Mouse (Mus musculus) embryonic facial prominence, embryonic 10.5 days (tissue): Measurements from ENCODE around the gene Atcay. TPM values are rescaled to one million over a fixed set of nuclear protein-coding genes. Genes with fewer than 3 reads are reported as not detected.
A peak's percentile ranks its signal among the peaks of the same experiment; 100 is the strongest.

Experiments used
- DNase-seq: peaks from one replicate; pipeline ENCODE4 v3.0.0-alpha.2; 2017; ENCODE audit warnings: low spot score
- H3K27ac ChIP-seq: fragments of 300-500 bp; sonication (generic); replicated peaks from 2 replicates; pipeline ENCODE4 v1.5.1; 2016; ENCODE audit warnings: mild to moderate bottlenecking
- H3K27me3 ChIP-seq: fragments of 300-500 bp; sonication (generic); replicated peaks from 2 replicates; pipeline ENCODE4 v1.6.1; 2016; ENCODE audit warnings: low read depth, mild to moderate bottlenecking; ENCODE audit not compliant: poor library complexity, severe bottlenecking
- H3K36me3 ChIP-seq: fragments of 300-500 bp; sonication (generic); replicated peaks from 2 replicates; pipeline ENCODE4 v1.6.1; 2016; ENCODE audit warnings: mild to moderate bottlenecking, moderate library complexity
- H3K4me1 ChIP-seq: fragments of 300-500 bp; sonication (generic); 2 replicates; pipeline ENCODE4 v1.6.1; 2016
- H3K4me3 ChIP-seq: fragments of 300-500 bp; sonication (generic); 2 replicates; pipeline ENCODE4 v1.5.1; 2016; ENCODE audit warnings: mild to moderate bottlenecking, moderate library complexity
- H3K9me3 ChIP-seq: fragments of 300-500 bp; sonication (generic); 2 replicates; pipeline ENCODE4 v1.6.1; 2016; ENCODE audit warnings: mild to moderate bottlenecking
- WGBS: fragments of 180-500 bp; shearing (Covaris S2); methylation state at CpG from one replicate; pipeline ENCODE4 v1.1.7; 2016; 5-methylcytosine and 5-hydroxymethylcytosine counted together
- microRNA-seq: library from miRNA; unstranded; fragments of <30 nt; microRNA quantifications from one replicate; pipeline ENCODE4, GENCODE M21; 2017
- polyA plus RNA-seq: library from polyadenylated mRNA; unstranded; fragments of >200 nt; fragmentation: Nextera tagmentation; extraction: Ambion mirVana; gene quantifications from 2 replicates; pipeline ENCODE4 v1.2.1, GENCODE M21; 2016

Gene Atcay
- polyA plus RNA-seq, 1 experiment from 2014 or later = 3.6 TPM

GRCm38 (mm10) chr10:81168521-81169244, 62.0 kb downstream of the Atcay start:
- Histone ChIP-seq H3K36me3 (peaks cover 22% of the 10 kb centered on the region), H3K4me3 (peak overlapping the region; percentile 99), H3K9me3 (no peaks in the 10 kb centered on the region), H3K4me1 (peaks cover 49% of the 10 kb centered on the region), H3K27me3 (no peaks in the 10 kb centered on the region), H3K27ac (peak overlapping the region; percentile 91)
- peak; percentile 87 for DNase-seq
- 6% methylated on average over 29 of the region's 29 CpGs for WGBS

- 6% methylated on average over 5 of the region's 5 CpGs for WGBS
- peak overlapping the region; percentile 91 for H3K27ac ChIP-seq
- peaks cover 29% of the 10 kb centered on the region for H3K36me3 ChIP-seq
- peaks cover 42% of the 10 kb centered on the region for H3K4me1 ChIP-seq
- H3K9me3 ChIP-seq = no peaks in the 10 kb centered on the region
- peak overlapping the region; percentile 99 for H3K4me3 ChIP-seq
- H3K27me3 ChIP-seq = no peaks in the 10 kb centered on the region
- DNase-seq = no peak
These were observed 62.6 kb downstream of the Atcay start for GRCm38 (mm10) chr10:81168087-81168431.

DNA sequence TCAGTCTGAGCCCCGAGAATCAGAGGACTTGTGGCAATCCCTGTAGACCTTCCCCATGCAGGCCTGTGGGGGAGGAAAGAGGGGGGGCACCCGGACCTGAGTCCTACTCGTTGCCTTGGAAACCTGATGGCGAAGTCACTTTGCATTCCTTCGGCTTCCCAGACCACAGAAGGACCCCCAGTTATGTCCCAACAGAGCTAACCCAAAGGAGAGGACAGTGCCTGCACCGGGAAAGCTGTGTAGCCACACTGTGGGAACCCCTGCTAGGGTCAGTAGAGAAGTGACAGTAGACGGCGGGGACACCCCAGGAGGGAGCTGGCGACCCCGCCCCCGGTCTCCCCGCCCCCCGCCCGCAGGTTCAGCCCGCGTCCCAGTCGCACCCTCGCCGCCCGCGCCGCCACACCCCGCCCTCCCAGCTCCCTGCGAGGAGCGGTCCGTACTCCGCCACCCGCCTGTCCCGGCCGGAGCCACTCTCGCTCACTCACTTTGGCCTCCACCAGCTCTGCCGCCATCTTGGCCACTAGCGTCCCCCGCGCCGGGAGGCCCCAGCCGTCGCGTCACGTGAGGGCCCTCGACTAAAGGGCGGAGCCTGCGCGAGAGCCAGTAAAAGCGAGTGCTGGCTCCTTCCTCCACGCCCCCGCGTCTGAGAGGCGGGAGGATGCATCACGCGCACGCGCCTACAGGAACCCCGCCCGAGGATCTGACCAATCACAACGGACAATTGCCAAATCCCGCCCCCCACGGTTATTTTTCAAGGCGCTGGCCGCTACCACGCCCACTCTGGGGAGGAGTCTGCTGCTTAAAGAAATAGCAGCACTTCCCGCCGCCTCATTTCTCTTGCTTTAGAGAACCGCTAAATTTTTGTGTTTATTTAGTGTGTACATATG, 63.2 kb downstream of the Atcay start, which contains the start of gene Pias4:
Gene Pias4, minus strand, starts transcription at position 724 of the 887 bp plus-strand sequence.
- peaks cover 35% of the 10 kb centered on the region for H3K36me3 ChIP-seq
- DNase-seq = peak; percentile 100
- H3K27me3 ChIP-seq = no peaks in the 10 kb centered on the region
- peak within 1 kb of the TSS; percentile 91 for H3K27ac ChIP-seq
- H3K4me3 ChIP-seq = peak within 1 kb of the TSS; percentile 99
- peaks cover 42% of the 10 kb centered on the region for H3K4me1 ChIP-seq
- no peaks in the 10 kb centered on the region for H3K9me3 ChIP-seq
- 1% methylated on average over 64 of the region's 64 CpGs for WGBS

GRCm38 (mm10) chr10:81165118-81165517, 65.5 kb downstream of the Atcay start:
- Histone ChIP-seq H3K27me3 (no peaks in the 10 kb centered on the region), H3K9me3 (no peaks in the 10 kb centered on the region), H3K4me1 (peaks cover 48% of the 10 kb centered on the region), H3K4me3 (peak overlapping the region; percentile 13), H3K27ac (no peak overlapping the region), H3K36me3 (peaks cover 58% of the 10 kb centered on the region)
- no peak for DNase-seq
- WGBS = 87% methylated on average over 8 of the region's 8 CpGs

GRCm38 (mm10) chr10:81162318-81162652, 68.3 kb downstream of the Atcay start:
- H3K36me3 ChIP-seq = peaks cover 86% of the 10 kb centered on the region
- H3K27ac ChIP-seq = no peak overlapping the region
- H3K4me3 ChIP-seq = no peak overlapping the region
- H3K27me3 ChIP-seq = no peaks in the 10 kb centered on the region
- DNase-seq = no peak
- WGBS = 75% methylated on average over 2 of the region's 2 CpGs
- peaks cover 29% of the 10 kb centered on the region for H3K4me1 ChIP-seq
- H3K9me3 ChIP-seq = no peaks in the 10 kb centered on the region

DNA sequence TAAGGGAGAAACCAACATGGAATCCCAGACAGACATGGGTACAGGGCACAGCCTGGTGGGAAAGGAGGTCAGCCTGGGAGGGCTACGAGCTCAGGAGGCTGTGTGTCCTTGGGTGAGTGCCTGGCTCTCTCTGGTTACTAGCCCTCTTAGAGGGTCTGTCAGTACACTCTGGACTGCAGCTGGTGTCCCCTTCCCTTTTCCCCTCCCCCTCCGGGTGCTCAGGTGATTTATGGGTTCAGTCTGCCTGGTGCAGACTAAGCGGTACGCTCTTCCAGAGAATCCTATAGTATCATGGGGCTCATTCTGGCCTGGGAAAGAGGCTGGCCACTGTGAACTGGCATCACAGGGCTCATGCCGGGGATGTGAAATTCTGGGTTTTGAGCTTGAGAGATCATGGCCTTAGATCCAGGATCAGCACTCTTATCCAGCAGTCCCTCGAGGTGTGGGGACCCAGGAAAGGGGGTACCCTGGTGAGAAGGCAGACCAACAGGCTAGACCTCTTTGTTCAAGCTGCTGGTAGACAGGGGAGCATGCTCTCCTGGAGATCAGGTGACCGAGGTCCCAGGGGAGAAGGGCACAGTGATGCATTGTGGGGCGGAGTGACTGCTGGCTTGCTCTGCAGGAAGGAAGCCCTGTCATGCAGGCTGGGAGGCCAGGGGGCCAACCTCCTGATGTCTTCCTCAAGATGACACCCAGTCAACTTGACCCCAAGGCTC, 68.9 kb downstream of the Atcay start:
- no peaks in the 10 kb centered on the region for H3K27me3 ChIP-seq
- H3K4me3 ChIP-seq = no peak overlapping the region
- no peak overlapping the region for H3K27ac ChIP-seq
- peaks cover 24% of the 10 kb centered on the region for H3K4me1 ChIP-seq
- no peaks in the 10 kb centered on the region for H3K9me3 ChIP-seq
- 93% methylated on average over 8 of the region's 8 CpGs for WGBS
- H3K36me3 ChIP-seq = peaks cover 91% of the 10 kb centered on the region
- no peak for DNase-seq

DNA sequence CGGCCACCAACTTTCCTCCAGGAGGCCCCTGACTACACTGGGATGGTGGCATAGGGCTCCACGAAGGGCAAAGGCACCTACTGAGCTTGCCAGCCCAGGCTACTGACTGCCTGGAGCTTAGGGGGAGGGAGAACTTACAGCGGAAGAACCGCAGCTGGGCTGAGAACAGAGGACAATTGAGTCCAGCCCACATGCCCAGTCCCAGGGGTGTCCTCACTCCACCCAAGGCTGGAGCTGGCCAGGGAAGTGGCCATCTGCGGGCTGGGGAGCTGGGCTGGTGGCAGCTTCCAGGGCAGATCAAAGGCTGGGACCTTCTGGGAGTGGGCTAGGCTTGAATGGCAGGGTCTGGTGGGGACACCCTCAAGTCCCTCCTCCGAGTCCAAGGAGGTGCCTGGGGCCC, 75.9 kb downstream of the Atcay start:
- H3K27me3 ChIP-seq = no peaks in the 10 kb centered on the region
- H3K27ac ChIP-seq = no peak overlapping the region
- DNase-seq = no peak
- no peak overlapping the region for H3K4me3 ChIP-seq
- peaks cover 85% of the 10 kb centered on the region for H3K36me3 ChIP-seq
- peaks cover 20% of the 10 kb centered on the region for H3K4me1 ChIP-seq
- WGBS = 81% methylated on average over 6 of the region's 6 CpGs
- H3K9me3 ChIP-seq = no peaks in the 10 kb centered on the region

Small RNA genes within 50 kb of the gene (microRNA-seq; reads per million reads assigned to microRNA genes)
- 11.9 reads per million, percentile 22 among the genes with 10 or more reads in this experiment for gene Mir3057

Other genes starting within 250 kb of the Atcay start
- 6.5 and 6.7 TPM in 2 replicates for gene Gng7, start 215.9 kb downstream of the Atcay start, polyA plus RNA-seq
- 1.4 and 1.9 TPM in 2 replicates for gene Diras1, start 205.2 kb downstream of the Atcay start, polyA plus RNA-seq
- gene Slc39a3, start 193.4 kb downstream of the Atcay start, polyA plus RNA-seq = 14.0 and 16.9 TPM in 2 replicates
- 289 and 290 TPM in 2 replicates for gene Sgta, start 170.7 kb downstream of the Atcay start, polyA plus RNA-seq
- 102 and 109 TPM in 2 replicates for gene Thop1, start 160.8 kb downstream of the Atcay start, polyA plus RNA-seq
- gene Creb3l3, start 132.0 kb downstream of the Atcay start, polyA plus RNA-seq = 0.60 TPM in 1 of 2 replicates, not detected in the other
- 222 and 225 TPM in 2 replicates for gene Map2k2, start 124.9 kb downstream of the Atcay start, polyA plus RNA-seq
- 10.4 and 11.7 TPM in 2 replicates for gene Zbtb7a, start 95.6 kb downstream of the Atcay start, polyA plus RNA-seq
- 62.2 and 66.3 TPM in 2 replicates for gene Pias4, start 62.9 kb downstream of the Atcay start, polyA plus RNA-seq
- 564 and 572 TPM in 2 replicates for gene Eef2, start 54.2 kb downstream of the Atcay start, polyA plus RNA-seq
- 51.5 and 53.2 TPM in 2 replicates for gene Dapk3, start 47.8 kb downstream of the Atcay start, polyA plus RNA-seq
- not detected in 2 replicates for gene 4930442H23Rik, start 47.0 kb downstream of the Atcay start, polyA plus RNA-seq
- gene Nmrk2, start 28.8 kb downstream of the Atcay start, polyA plus RNA-seq = not detected in 2 replicates
- 3.5 and 4.6 TPM in 2 replicates for gene Zfr2, start 2.3 kb upstream of the Atcay start, polyA plus RNA-seq
- 3.6 and 3.7 TPM in 2 replicates for gene Matk, start 22.1 kb upstream of the Atcay start, polyA plus RNA-seq
- 223 and 237 TPM in 2 replicates for gene Mrpl54, start 36.1 kb upstream of the Atcay start, polyA plus RNA-seq
- gene Apba3, start 36.1 kb upstream of the Atcay start, polyA plus RNA-seq = 57.2 and 57.5 TPM in 2 replicates
- gene Tjp3, start 60.7 kb upstream of the Atcay start, polyA plus RNA-seq = 8.9 and 9.0 TPM in 2 replicates
- gene Pip5k1c, start 62.1 kb upstream of the Atcay start, polyA plus RNA-seq = 72.2 and 72.4 TPM in 2 replicates
- gene Cactin, start 90.3 kb upstream of the Atcay start, polyA plus RNA-seq = 52.3 and 54.3 TPM in 2 replicates
- 3.1 and 3.6 TPM in 2 replicates for gene Tbxa2r, start 97.9 kb upstream of the Atcay start, polyA plus RNA-seq
- not detected in 2 replicates for gene Gipc3, start 112.4 kb upstream of the Atcay start, polyA plus RNA-seq
- 114 and 122 TPM in 2 replicates for gene Hmg20b, start 119.6 kb upstream of the Atcay start, polyA plus RNA-seq
- gene Mfsd12, start 126.7 kb upstream of the Atcay start, polyA plus RNA-seq = 7.8 and 8.3 TPM in 2 replicates
- gene 4930404N11Rik, start 135.0 kb upstream of the Atcay start, polyA plus RNA-seq = 0.47 and 0.76 TPM in 2 replicates
- gene Fzr1, start 147.7 kb upstream of the Atcay start, polyA plus RNA-seq = 134 and 142 TPM in 2 replicates
- 105 and 109 TPM in 2 replicates for gene Dohh, start 153.6 kb upstream of the Atcay start, polyA plus RNA-seq
- 2.7 TPM in 2 replicates for gene Gm48551, start 153.6 kb upstream of the Atcay start, polyA plus RNA-seq
- gene Gm48552, start 158.2 kb upstream of the Atcay start, polyA plus RNA-seq = 1.8 and 3.1 TPM in 2 replicates
- 2.0 and 2.8 TPM in 2 replicates for gene Smim24, start 162.2 kb upstream of the Atcay start, polyA plus RNA-seq
- gene Nfic, start 224.8 kb upstream of the Atcay start, polyA plus RNA-seq = 12.5 and 20.2 TPM in 2 replicates